Comparison of ENCODE assay signal across 7 mouse cellular contexts in genomic region chr9:37656931-37657481, GRCm38 (mm10). TPM values are rescaled to one million over a fixed set of nuclear protein-coding genes. Genes with fewer than 3 reads are reported as not detected.
DNase-seq lines count a peak whose midpoint lies in the region; ATAC-seq lines count a peak whose summit lies in the region.

Gene Tbrg1, minus strand, starts transcription at chr9:37657312.

- H3K9me3 ChIP-seq in intestine, embryonic 15.5 days = no peaks in the 10 kb centered on the region
- no peaks in the 10 kb centered on the region for H3K9me3 ChIP-seq in midbrain, embryonic 10.5 days (replicated peaks)

- peak within 1 kb of the TSS; percentile 76 for H3K4me2 ChIP-seq in intestine, embryonic 15.5 days (replicated peaks)

- intact Hi-C loops in gastrocnemius, postnatal 36 days (cut with DNase I) = no loop called here
- intact Hi-C loops in left cerebral cortex, postnatal 25 days (cut with DNase I) = no loop called here

- no peaks in the 10 kb centered on the region for H3K4me1 ChIP-seq in intestine, embryonic 15.5 days (replicated peaks)
- peaks cover 20% of the 10 kb centered on the region for H3K4me1 ChIP-seq in midbrain, embryonic 10.5 days

- under 1% methylated on average over 36 of the region's 36 CpGs for WGBS in intestine, embryonic 15.5 days
- under 1% methylated on average over 36 of the region's 36 CpGs for WGBS in midbrain, embryonic 10.5 days

- H3K27me3 ChIP-seq in intestine, embryonic 15.5 days (replicated peaks) = no peaks in the 10 kb centered on the region
- no peaks in the 10 kb centered on the region for H3K27me3 ChIP-seq in midbrain, embryonic 10.5 days (ENCODE audit: low read depth, poor library complexity, severe bottlenecking)

- H3K27ac ChIP-seq in intestine, embryonic 15.5 days = peak within 1 kb of the TSS; percentile 91
- H3K27ac ChIP-seq in midbrain, embryonic 10.5 days (replicated peaks) = peak within 1 kb of the TSS; percentile 93

- H3K9ac ChIP-seq in intestine, embryonic 15.5 days = peak within 1 kb of the TSS; percentile 78

- peak; percentile 76 to 81 for DNase-seq in adrenal gland, adult 18-20 months (ENCODE audit: low spot score in 2 of 2)
- peak; percentile 74 for DNase-seq in embryo, embryonic 11.5 days (ENCODE audit: low read depth, low spot score)
- DNase-seq in gastrocnemius, postnatal 36 days = peak; percentile 73 to 80
- DNase-seq in left cerebral cortex, postnatal 25 days (ENCODE audit: low spot score in 2 of 2) = peak; percentile 78 to 83
- peak; percentile 89 for DNase-seq in midbrain, embryonic 10.5 days (ENCODE audit: low spot score)
- peak; percentile 72 for DNase-seq in right cerebral cortex, postnatal 4 days

- peak; percentile 97 for ATAC-seq in intestine, embryonic 15.5 days

- peak within 1 kb of the TSS; percentile 71 for H3K4me3 ChIP-seq in intestine, embryonic 15.5 days (replicated peaks)
- H3K4me3 ChIP-seq in midbrain, embryonic 10.5 days = peak within 1 kb of the TSS; percentile 85

- H3K36me3 ChIP-seq in intestine, embryonic 15.5 days = peaks cover 11% of the 10 kb centered on the region
- H3K36me3 ChIP-seq in midbrain, embryonic 10.5 days = peaks cover 30% of the 10 kb centered on the region

RNA-seq across cellular contexts. Expression of gene Tbrg1, which starts in this region (rescaled TPM):
- total RNA-seq in adrenal gland, adult 18-20 months (2021) = 10 to 100 TPM; 68.4 to 76.1 TPM
- total RNA-seq in gastrocnemius, postnatal 36 days (2021) = 10 to 100 TPM; 27.7 to 32.7 TPM
- polyA plus RNA-seq in intestine, embryonic 15.5 days (2015; fragmentation: Nextera tagmentation; extraction: Ambion mirVana) = 162 and 171 TPM in 2 replicates
- 10 to 100 TPM; 53.0 to 54.5 TPM for total RNA-seq in left cerebral cortex, postnatal 25 days (2021)
- polyA plus RNA-seq in midbrain, embryonic 10.5 days (2016; fragmentation: Nextera tagmentation; extraction: Ambion mirVana) = 133 and 142 TPM in 2 replicates

Comparison
In these comparisons a context has a peak if more than half of its experiments do, and no peak if none do; other contexts are left out.
1. Peak in every context shown above with its lines: DNase-seq, ATAC-seq, H3K4me3 ChIP-seq and H3K27ac ChIP-seq.